Mouse (Mus musculus): ENCODE measurements around the gene Ift140. TPM values are rescaled to one million over a fixed set of nuclear protein-coding genes. Genes with fewer than 3 reads are reported as not detected.
A peak's percentile ranks its signal among the peaks of the same experiment; 100 is the strongest.

Gene Ift140
- polyA plus RNA-seq, 1 experiment from 2014 or later, result 22.0 TPM

DNA sequence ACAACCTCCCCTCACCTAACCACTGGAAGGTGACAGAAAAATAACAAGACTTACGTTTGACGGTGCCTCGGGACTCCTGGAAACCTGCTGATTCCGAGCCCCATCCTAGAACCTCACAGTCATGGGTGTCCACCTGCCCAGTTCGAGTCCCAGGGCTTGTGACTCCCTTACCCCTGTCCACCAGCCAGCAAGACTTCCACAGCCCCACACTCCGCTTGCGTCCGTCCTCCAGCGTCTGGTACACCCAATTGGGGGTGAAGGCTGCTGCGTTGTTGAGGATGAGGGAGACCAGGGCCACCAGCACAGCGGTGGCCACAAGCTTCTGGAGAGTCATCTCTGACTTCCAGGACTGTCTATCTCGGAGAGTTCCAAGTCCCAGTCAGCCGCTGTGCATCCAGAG, 64.3 kb downstream of the Ift140 start:
- Histone ChIP-seq H3K4me3 (peak overlapping the region; percentile 29), H3K9ac (peak overlapping the region; percentile 61), H3K27ac (peak overlapping the region; percentile 98), H3K9me3 (no peaks in the 10 kb centered on the region), H3K36me3 (0 out of 2 replicates have a peak, but pooled peaks cover 8% of the 10 kb centered on the region), H3K27me3 (no peaks in the 10 kb centered on the region), H3K4me2 (peak overlapping the region; percentile 44), H3K4me1 (peaks cover 76% of the 10 kb centered on the region)
- no peak for ATAC-seq (ENCODE audit: insufficient number of reproducible peaks, insufficient read depth, low FRiP score, low TSS enrichment, low read depth)
- 91% methylated on average over 13 of the region's 13 CpGs for WGBS

DNA sequence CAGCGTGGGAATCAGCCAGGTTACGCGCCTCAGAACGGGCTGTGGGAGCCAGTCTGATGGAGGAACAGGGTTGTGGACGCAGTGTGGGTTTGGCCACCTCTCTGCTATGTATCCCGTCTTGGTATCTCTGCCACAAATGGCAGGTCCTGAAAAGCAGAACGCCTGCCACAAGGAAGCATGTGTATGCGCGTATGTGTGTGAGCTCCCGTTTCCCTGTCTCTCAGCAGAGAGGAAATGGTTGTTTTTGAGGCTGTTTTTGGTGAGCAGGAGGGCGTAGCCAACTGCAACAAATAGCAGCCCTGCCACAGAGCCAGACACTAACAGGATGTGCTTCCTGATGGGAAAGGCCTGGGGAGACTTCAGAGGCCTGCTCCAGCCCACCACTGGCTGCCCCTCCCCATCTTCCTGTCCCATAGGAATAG, 65.1 kb downstream of the Ift140 start:
- Histone ChIP-seq H3K9ac (peak overlapping the region; percentile 61), H3K4me1 (peaks cover 82% of the 10 kb centered on the region)
- 48% methylated on average over 11 of the region's 11 CpGs for WGBS

DNA sequence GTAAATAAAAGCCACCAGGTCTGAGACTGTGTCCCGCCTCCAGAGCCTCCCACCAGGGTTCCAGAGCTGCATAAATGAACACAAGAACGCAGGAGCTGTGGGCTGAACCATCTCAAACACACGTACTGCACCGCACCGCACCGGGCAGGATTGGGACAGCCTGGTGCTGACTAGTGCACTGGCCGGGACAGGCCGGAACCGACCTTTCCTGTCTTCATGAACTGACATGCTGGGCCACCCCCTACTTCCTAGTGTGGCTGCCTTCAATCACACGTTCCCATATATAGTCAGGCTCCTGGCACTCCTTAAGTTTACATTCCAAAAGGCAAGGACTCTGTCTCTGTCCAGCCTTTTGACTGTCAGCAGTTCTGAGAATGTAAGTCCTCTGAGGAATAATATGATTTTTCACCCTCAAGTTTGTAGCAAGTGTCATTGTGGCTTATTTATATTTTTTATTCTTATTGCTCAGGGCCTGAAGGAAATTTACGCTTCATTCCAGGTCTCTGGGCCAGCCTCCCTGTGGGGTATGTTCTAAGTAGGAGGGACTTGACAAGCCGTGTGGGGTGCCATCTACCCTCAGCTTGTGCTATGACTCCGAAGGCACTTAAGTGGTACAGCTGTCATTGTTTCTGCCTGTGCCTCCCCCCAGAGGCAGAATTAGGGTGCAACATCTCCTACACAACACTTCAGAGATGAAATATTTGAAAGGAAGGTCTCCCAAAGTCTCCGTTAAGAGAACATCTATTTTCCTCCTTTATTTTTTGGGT, 66.4 kb downstream of the Ift140 start:
- ATAC-seq (ENCODE audit: insufficient number of reproducible peaks, insufficient read depth, low FRiP score, low TSS enrichment, low read depth), result no peak
- 0 out of 2 replicates have a peak overlapping the region, but pooled peaks have one; percentile 27 for H3K9ac ChIP-seq
- 39% methylated on average over 14 of the region's 14 CpGs for WGBS

More for the DNA sequence above, 65.1 kb downstream of the Ift140 start:
- Histone ChIP-seq H3K36me3 (0 out of 2 replicates have a peak, but pooled peaks cover 8% of the 10 kb centered on the region), H3K4me2 (peak overlapping the region; percentile 44), H3K27ac (peak overlapping the region; percentile 98), H3K4me3 (peak overlapping the region; percentile 29), H3K9me3 (no peaks in the 10 kb centered on the region), H3K27me3 (no peaks in the 10 kb centered on the region)
- ATAC-seq (ENCODE audit: insufficient number of reproducible peaks, insufficient read depth, low FRiP score, low TSS enrichment, low read depth), result no peak

DNA sequence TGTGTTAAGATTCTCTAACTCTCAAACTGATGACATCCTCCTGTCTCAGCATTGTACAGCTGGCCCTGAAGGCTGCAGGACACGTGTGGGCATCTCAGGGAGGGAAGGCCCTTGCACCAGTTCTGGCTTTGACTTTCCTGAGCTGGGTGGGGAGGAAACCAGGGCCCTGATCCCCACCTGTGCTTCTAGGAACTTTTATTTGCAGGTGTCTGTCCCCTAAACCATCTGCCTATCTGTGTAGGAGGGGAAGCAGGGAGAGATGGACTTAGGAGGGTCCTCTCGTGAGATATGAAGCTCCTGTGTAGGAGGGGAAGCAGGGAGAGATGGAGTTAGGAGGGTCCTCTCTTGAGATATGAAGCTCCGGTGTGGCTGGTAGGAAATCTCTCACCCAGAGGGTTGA, 67.0 kb downstream of the Ift140 start:
- Histone ChIP-seq H3K4me2 (peak overlapping the region; percentile 25), H3K27ac (peak overlapping the region; percentile 98)

More for the DNA sequence above, 66.4 kb downstream of the Ift140 start:
- peak overlapping the region; percentile 98 for H3K27ac ChIP-seq
- H3K36me3 ChIP-seq, result no peaks in the 10 kb centered on the region
- H3K4me2 ChIP-seq, result peak overlapping the region; percentile 44; the same call in 1 of the 2 replicates
- H3K9me3 ChIP-seq, result no peaks in the 10 kb centered on the region
- peaks cover 82% of the 10 kb centered on the region for H3K4me1 ChIP-seq
- no peaks in the 10 kb centered on the region for H3K27me3 ChIP-seq
- H3K4me3 ChIP-seq, result no peak overlapping the region

DNA sequence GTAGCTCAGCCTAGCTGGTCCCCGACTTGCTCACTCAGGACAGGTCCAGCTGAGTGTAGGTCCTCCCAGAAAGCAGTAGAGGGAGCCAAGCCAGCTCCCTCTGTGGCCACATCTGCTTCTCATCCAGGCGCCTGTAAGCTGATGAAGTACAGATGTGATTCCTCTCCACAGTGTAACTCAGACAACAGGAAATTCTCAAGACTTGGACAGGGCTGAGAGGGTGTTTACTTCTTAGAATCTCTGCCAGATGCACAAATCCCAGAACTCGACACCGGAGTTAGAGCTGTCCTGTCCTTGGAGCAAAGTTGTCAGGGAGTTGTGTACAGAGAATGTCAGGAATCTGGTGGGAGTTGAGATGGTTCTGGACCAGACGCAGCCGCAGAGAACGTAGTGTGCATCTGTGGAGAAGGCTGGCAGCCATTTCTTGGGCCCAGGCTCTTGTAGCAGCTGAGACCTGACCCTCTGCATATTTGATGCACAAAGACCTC, 67.6 kb downstream of the Ift140 start, which contains the start of gene Tmem204:
Tmem204 (minus strand) TSS at position 148 of the 488 bp plus-strand sequence.
- H3K4me3 ChIP-seq, result no peak within 1 kb of the TSS

More for the DNA sequence above, 67.0 kb downstream of the Ift140 start:
- Histone ChIP-seq H3K36me3 (peaks cover 5% of the 10 kb centered on the region), H3K4me3 (no peak overlapping the region), H3K4me1 (peaks cover 76% of the 10 kb centered on the region), H3K9me3 (no peaks in the 10 kb centered on the region), H3K27me3 (no peaks in the 10 kb centered on the region), H3K9ac (no peak overlapping the region)
- 41% methylated on average over 3 of the region's 3 CpGs for WGBS
- no peak for ATAC-seq (ENCODE audit: insufficient number of reproducible peaks, insufficient read depth, low FRiP score, low TSS enrichment, low read depth)

DNA sequence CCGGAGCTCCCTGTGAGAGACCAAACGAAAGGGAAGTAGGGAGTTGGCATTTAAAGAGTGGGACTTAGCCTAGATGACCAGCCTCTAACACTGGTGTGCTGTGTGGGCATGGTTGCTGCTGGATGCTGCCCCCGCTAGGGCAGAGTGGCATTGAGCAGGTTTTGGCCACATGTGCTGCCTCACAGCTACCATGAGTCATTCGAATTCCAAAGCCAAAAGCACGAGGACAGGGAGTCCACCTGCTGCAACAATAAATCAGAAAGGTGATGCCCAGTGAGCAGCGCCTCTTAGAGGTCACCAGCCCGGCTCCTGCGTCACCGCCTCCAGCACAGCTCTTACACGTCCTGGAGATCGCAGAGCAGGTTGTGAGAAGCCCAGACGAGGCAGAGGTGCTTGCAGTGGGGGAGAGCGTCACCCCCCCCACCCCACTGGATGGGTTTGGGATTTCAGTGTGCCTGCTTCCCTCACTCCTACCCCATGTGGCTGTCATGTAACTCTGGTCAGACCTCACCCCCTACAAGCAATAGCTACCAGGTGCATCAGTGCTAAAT, 69.0 kb downstream of the Ift140 start:
- peaks cover 62% of the 10 kb centered on the region for H3K4me1 ChIP-seq
- no peak for ATAC-seq (ENCODE audit: insufficient number of reproducible peaks, insufficient read depth, low FRiP score, low TSS enrichment, low read depth)

More for the DNA sequence above, 67.6 kb downstream of the Ift140 start, which contains the start of gene Tmem204:
- 15% methylated on average over 7 of the region's 7 CpGs for WGBS
- no peaks in the 10 kb centered on the region for H3K9me3 ChIP-seq
- peak within 1 kb of the TSS; percentile 25 for H3K4me2 ChIP-seq
- ATAC-seq (ENCODE audit: insufficient number of reproducible peaks, insufficient read depth, low FRiP score, low TSS enrichment, low read depth), result peak; percentile 74
- peaks cover 11% of the 10 kb centered on the region for H3K36me3 ChIP-seq
- peak within 1 kb of the TSS; percentile 98 for H3K27ac ChIP-seq
- peaks cover 70% of the 10 kb centered on the region for H3K4me1 ChIP-seq
- no peaks in the 10 kb centered on the region for H3K27me3 ChIP-seq
- H3K9ac ChIP-seq, result peak within 1 kb of the TSS; percentile 8; the same call in 1 of the 2 replicates

DNA sequence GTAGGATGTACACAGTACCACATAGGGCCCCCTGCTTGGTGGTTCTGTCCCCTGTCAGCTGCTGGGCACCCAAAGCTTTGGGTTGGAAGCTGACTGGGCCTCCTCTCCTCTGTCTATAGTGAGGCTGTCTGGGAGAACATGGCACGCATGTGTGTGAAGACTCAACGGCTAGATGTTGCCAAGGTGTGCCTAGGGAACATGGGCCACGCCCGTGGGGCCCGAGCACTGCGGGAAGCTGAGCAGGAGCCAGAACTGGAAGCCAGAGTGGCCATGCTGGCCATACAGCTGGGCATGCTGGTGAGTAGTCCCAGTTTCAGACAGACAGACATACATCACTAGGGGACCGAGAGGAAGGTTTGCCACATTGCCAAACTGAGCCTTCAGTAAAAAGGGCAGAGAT, 70.8 kb downstream of the Ift140 start:
- H3K36me3 ChIP-seq, result peaks cover 38% of the 10 kb centered on the region
- H3K4me2 ChIP-seq, result no peak overlapping the region
- no peak for ATAC-seq (ENCODE audit: insufficient number of reproducible peaks, insufficient read depth, low FRiP score, low TSS enrichment, low read depth)
- H3K9ac ChIP-seq, result no peak overlapping the region
- H3K27ac ChIP-seq, result no peak overlapping the region
- no peaks in the 10 kb centered on the region for H3K9me3 ChIP-seq
- H3K27me3 ChIP-seq, result no peaks in the 10 kb centered on the region
- H3K4me1 ChIP-seq, result peaks cover 45% of the 10 kb centered on the region
- WGBS, result 87% methylated on average over 7 of the region's 7 CpGs
- H3K4me3 ChIP-seq, result no peak overlapping the region

More for the DNA sequence above, 69.0 kb downstream of the Ift140 start:
- Histone ChIP-seq H3K36me3 (peaks cover 23% of the 10 kb centered on the region), H3K9me3 (no peaks in the 10 kb centered on the region), H3K4me3 (no peak overlapping the region), H3K27me3 (no peaks in the 10 kb centered on the region), H3K9ac (no peak overlapping the region), H3K27ac (peak overlapping the region; percentile 98), H3K4me2 (no peak overlapping the region)
- WGBS, result 70% methylated on average over 13 of the region's 13 CpGs

DNA sequence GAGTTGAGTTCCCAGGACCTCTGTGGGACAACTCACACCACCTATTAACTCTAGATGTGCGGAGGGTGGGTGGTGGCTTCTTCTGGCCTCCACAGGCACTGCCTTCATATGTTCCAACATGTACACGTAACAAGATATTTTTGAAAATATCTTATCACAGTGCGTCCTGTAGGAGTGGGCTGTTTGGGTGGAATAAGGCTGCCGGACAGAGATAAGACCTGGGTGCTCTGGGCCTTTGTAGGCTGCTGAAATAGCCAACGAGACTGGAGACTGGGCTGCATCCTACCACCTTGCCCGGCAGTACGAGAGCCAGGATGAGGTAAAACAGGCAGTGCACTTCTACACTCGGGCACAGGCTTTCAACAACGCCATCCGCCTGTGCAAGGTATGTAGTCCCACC, 73.3 kb downstream of the Ift140 start:
- no peak overlapping the region for H3K4me2 ChIP-seq
- no peak for ATAC-seq (ENCODE audit: insufficient number of reproducible peaks, insufficient read depth, low FRiP score, low TSS enrichment, low read depth)

DNA sequence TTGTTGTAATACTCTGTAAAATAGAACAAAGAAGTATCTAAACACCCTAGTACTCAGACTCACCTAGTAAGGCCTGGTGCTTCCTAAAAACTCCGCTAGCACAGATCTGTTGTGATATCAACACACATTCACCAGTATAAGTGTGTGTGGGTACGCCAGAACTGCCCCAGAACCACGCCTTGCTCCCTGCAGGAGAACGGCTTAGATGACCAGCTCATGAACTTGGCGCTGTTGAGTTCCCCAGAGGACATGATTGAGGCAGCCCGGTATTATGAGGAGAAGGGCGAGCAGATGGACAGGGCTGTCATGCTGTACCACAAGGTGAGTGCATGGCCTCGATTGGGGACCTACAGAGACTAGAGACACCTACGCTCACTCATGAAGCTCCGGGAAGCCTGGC, 74.6 kb downstream of the Ift140 start:
- no peak overlapping the region for H3K4me3 ChIP-seq
- ATAC-seq (ENCODE audit: insufficient number of reproducible peaks, insufficient read depth, low FRiP score, low TSS enrichment, low read depth), result no peak
- H3K4me1 ChIP-seq, result peaks cover 7% of the 10 kb centered on the region
- no peak overlapping the region for H3K4me2 ChIP-seq
- H3K9me3 ChIP-seq, result no peaks in the 10 kb centered on the region
- peaks cover 73% of the 10 kb centered on the region for H3K36me3 ChIP-seq
- no peak overlapping the region for H3K27ac ChIP-seq
- no peaks in the 10 kb centered on the region for H3K27me3 ChIP-seq
- no peak overlapping the region for H3K9ac ChIP-seq
- 91% methylated on average over 10 of the region's 10 CpGs for WGBS

More for the DNA sequence above, 73.3 kb downstream of the Ift140 start:
- Histone ChIP-seq H3K9me3 (no peaks in the 10 kb centered on the region), H3K4me1 (peaks cover 20% of the 10 kb centered on the region), H3K27me3 (no peaks in the 10 kb centered on the region), H3K4me3 (no peak overlapping the region), H3K36me3 (peaks cover 60% of the 10 kb centered on the region), H3K9ac (no peak overlapping the region), H3K27ac (no peak overlapping the region)
- WGBS, result 92% methylated on average over 10 of the region's 10 CpGs

DNA sequence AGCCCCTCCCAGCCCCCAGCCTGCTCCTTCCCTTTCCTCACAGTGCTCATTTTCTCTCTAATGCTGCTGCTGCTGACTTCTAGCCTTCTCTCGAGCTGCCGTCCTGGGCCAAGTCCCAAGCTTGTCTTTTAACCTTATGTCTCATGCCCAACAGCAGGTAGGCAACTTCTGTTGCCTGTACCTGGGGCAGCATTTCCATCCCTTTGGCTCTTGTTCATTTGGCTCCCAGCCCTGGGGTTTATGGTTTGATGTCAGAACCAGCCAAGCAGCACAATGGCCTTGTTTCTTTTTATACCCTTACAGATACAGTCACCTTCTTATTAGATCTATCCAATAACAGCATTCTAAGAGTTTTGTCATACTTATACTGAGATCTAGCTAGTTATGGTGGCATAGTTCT, 80.3 kb downstream of the Ift140 start:
- Histone ChIP-seq H3K4me2 (no peak overlapping the region), H3K27ac (no peak overlapping the region), H3K4me1 (no peaks in the 10 kb centered on the region), H3K27me3 (no peaks in the 10 kb centered on the region), H3K36me3 (peaks cover 86% of the 10 kb centered on the region), H3K4me3 (no peak overlapping the region), H3K9ac (no peak overlapping the region), H3K9me3 (no peaks in the 10 kb centered on the region)
- ATAC-seq (ENCODE audit: insufficient number of reproducible peaks, insufficient read depth, low FRiP score, low TSS enrichment, low read depth), result no peak
- WGBS, result 92% methylated on average over 2 of the region's 2 CpGs

DNA sequence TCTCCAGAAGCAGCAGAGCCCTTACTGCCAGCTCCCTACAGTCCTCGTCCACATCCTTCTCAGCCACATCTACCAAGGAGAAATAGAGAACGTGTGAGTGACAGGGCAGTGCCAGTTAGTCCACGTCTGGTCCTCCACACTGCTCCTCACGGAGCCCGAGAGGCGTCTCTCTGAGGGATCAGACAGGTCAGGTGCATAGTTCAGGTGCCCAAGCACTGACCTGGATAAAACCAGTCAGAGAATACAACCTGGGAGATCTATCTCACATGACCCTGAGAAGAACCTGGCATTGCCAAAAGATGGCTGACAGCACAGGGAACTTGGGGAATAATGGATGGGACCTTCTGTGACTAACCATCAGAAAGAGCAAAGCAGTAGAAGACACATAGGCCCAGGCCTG, 84.2 kb downstream of the Ift140 start:
- H3K4me3 ChIP-seq, result no peak overlapping the region
- WGBS, result 90% methylated on average over 6 of the region's 6 CpGs
- H3K27ac ChIP-seq, result no peak overlapping the region
- H3K9me3 ChIP-seq, result no peaks in the 10 kb centered on the region
- no peak for ATAC-seq (ENCODE audit: insufficient number of reproducible peaks, insufficient read depth, low FRiP score, low TSS enrichment, low read depth)
- H3K4me2 ChIP-seq, result no peak overlapping the region
- H3K9ac ChIP-seq, result no peak overlapping the region
- H3K36me3 ChIP-seq, result peaks cover 87% of the 10 kb centered on the region
- no peaks in the 10 kb centered on the region for H3K4me1 ChIP-seq
- no peaks in the 10 kb centered on the region for H3K27me3 ChIP-seq
